Mouse (Mus musculus): ENCODE measurements around the gene Ppil6.
A peak's percentile ranks its signal among the peaks of the same experiment; 100 is the strongest.

Gene Ppil6

DNA sequence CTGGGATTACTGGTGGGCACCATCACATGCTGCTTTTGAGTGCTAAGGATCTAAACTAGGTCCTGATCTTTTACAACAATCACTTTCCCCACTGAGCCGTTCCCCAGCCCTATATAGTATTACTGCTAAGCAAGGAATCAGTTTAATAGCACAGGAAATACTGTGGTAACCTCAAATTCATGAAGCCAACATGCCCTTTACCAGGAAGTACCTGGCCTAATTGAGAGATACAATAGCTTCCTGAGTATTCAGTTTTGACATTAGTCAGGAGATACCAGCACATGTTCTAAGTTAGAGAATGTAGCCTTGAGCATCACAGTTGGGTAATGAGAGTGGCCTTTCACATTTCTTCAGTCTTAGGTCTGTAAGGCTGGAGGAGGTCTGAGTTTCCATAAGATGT is 46.5 kb downstream of the Ppil6 start:
- no peak for DNase-seq

DNA sequence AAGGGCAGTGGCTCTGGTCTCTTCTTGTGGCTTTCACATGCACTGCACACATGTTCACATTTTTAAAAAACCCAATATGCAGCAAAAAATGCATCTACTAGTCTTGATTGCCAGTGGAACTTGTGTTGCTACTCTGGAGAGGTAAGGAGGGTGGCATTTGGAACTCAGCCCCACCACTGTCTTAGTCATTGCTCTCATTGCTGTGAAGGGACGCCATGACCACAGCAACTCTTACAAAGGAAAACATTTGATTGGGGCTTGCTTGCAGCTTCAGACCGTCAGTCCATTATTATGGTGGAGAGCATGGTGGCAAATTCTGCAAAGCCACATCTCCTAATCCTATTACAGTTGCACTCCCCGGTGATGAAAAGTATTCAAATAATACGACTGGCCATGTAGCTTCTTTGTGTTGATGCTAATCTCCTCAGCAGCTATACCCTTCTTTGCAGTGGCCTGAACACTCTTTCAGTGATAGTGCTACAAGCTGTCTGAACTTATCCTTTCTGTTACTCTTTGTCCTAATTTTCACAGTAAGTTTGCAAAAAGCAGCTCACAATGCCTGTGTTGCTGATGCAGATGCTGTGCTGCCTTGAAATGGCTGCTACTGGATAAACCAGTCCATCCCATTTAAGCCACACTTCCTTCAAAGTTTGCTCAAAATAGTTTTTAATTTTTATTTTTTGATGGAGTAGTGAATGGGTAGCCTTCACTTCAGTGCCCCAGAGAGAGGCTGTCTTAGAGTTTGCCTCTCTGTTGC is 47.2 kb downstream of the Ppil6 start:
- no peak for DNase-seq

DNA sequence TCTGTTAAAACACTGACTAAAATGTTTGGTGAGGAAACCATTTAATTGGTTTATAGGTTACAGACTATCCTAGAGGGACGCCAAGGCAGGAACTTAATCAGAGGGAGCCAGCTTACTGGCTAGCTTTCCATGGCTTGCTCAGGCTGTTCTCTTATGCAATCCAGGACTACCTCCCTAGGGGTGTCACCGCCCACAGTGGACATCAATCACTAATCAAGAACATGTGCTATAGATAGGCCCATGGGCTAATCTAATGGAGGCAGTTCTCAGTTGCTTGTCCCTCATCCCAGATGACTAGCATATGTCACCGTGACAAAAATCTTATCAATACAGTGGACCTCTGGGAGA is 47.7 kb downstream of the Ppil6 start:
- no peak for DNase-seq

DNA sequence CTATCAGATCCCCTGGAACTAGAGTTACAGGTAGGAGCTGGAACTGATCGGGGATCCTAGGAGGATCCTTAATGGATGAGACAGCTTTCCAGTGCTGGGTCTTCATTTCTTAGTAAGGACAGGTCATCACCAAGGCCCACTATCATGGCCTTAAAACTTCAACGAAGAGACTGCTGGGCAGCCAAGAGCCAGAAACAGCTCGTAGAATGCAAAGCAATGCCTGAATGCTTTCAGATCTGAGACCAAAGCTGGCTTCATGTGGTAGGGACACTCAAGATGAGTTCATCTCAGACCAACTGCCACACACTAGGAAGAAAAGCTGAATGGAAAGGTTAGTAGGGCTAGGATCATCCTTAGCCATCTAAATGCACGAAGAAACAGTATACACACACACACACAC is 48.7 kb downstream of the Ppil6 start:
- no peak for DNase-seq

DNA sequence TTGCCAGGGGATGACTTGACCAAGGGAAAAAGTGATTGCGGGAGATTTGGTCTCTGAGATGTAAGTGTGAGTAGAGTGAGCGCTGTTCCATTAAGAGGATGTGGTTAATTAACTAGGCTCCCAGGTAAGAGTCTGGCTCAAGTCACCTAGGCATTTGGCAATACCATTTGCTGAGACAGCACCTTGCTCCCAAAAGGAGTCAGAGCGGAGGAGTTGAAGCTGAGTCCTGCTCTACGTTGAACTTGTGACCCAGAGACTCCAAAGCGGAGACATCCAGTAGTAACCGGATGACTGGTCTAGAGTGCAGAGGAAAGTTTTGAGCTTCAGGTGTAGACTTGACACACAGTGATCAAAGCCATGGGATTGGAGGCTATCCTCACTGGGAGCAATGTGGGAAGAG is 51.8 kb downstream of the Ppil6 start:
- no peak for DNase-seq

DNA sequence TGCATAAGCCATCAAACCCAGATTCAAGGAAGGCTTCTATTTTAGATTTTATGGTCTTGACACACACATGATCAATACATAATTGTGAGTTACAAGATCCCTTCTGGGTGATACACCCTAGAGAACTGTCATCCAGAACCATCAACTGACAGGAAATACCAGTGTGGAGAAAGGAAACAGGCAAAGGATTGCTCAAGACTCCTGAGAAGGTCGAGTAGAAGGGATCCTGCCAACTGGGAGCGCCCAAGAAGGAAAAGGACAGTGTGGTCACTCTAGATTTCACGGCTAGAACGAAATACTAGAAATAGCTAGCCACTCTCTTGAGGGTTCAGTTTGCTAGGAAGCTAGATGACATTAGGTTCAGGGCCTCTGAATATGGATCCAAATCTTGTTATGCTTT is 53.2 kb downstream of the Ppil6 start:
- DNase-seq = no peak

DNA sequence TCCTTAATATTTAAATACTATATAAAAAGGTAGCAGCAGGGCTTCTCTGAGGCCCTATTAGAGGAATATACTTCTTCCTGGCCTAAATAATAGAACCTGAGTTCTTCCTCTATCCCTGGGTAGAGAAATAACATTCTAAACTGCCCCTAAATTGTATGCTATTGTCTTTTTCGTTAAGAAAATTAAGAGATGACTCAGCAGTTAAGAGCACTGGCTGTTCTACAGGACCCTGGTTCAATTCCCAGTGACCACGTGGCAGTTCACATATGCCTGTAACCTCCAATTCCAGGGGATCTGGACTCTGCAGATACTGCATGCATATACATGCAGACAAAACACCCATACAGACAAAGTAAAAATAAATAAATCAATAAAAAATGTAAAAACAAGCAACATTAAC is 53.6 kb downstream of the Ppil6 start:
- no peak for DNase-seq

DNA sequence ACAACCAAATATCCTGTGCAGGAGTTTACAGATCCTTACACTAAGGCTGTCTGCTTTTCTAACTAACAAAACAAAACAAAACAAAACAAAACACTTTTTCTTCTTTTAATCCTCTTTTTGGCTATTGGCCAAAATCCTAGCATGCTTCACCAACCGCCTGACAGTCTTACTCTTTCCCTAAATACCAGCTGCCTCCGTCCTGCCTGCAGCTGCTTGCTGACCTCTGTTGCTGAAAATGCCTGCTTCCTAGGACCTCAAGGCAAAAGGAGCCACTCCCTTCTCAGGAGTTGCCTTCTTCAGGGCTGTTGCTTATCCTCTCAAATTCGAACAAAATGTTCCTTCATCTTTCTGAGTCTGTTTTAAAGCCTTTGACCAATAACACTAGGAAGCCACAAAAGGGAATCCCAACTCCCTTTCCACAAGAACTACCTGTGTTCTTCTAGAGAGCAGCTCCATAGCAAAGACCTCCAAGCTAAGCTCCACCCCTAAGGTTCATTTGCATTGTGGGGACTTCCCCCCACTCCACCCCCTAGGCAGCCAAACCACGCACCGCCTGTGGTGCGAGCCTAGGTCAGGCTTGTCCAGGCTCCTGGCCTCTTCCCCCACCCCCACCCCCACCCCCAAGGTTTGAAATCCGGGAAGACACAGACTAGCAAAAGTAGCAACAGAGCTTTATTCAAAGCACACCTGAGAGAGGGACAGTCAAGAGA is 54.4 kb downstream of the Ppil6 start:
- DNase-seq = peak in 1 of 2 experiments; percentile 31

DNA sequence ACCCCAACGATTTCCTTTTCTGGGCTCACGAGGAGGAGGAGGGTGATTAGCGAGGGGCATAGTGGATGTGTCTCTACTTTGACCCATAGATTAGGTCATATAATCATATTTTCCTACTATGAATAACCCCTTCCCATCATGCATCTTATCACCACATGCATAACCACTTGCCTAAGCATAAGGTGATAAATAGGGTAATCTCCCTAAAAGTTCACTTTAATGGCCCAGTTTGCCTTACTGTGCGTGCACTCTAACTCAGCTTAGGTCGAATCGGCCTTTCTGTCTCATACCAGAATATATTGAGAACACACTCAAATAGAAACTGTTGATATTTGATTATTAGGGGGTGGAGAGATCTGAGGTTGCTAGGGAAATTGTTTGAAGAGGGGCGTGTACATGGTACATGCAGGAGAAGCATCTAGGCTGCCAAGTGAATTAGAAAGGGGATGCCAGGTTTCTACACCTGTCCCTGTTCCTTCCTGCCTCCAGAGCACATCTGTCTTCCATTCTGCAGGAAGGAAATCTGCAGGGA is 55.1 kb downstream of the Ppil6 start:
- no peak for DNase-seq

DNA sequence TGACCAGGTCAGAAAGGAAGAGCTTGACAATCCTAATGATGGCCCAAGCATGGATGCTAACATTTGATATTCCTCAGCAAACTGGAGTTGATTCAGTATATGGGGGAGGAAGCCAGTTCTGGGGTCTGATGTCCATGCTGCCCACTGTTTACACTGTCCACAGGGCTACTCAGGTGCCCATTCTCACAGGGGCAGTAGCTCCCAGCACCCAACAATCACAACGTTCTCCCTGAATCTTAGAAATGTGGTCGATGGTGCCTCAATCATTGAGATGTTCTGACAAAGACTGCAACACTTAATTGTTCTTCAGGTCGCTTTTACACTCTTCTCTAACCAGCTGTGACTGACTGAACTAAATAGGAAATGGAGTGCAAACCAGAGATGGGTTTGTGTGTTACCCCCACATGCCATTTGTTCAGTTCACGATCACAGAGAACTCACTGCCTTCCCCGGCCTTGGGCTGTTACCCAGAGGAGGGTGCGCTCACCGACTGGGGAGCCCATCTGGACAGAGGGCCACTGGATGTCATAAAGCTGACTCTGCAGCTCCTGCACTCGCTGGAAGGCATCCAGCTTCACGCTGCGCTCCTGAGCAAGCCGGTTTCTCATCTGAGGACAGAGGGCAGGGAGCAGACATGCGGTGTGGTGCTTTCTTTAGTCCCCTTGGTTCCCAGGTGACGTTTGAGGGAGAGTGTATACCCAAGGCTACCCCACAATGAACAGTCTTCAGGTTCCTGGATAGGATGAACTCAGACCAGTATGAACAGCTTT is 56.3 kb downstream of the Ppil6 start:
- no peak for DNase-seq

DNA sequence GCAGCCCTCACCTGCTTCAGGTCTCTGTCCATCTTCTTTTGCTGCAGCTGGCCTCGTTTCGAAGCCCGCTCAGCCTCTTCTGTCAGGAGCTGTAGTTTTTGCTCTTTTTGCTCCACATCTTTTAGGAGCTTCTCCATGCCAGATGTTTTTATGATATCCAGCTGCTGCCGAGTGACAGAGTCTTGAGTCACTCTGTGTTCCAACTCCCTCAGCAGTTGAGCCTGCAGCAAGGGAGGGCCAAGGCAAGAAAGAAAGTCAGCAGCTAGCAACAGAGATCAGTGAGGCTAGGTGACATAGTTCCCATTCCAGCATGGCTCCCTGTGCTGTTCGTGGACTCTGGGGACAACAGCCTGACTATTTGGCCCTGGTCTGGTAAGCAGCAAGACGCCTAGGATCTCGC is 60.5 kb downstream of the Ppil6 start:
- DNase-seq = no peak

DNA sequence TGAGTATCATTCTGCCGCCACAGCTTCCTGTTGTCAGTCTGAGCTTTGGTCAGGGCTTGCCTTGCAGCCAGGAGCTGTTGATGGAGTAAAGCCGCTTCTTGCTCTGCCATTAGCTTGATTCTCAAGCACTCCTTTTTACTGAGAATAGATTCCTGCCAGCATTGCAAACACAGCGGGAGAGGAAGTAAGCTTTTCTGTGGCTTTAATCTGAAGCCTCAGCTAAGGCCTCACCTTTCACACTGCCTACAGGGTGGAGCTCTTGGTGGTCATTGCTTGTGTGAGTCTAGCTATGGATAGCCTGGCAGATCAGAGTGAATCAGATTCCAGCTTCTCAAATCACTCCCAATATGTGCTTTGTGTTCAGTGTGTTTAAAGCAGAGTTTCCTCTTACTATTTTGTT is 62.1 kb downstream of the Ppil6 start:
- no peak for DNase-seq

DNA sequence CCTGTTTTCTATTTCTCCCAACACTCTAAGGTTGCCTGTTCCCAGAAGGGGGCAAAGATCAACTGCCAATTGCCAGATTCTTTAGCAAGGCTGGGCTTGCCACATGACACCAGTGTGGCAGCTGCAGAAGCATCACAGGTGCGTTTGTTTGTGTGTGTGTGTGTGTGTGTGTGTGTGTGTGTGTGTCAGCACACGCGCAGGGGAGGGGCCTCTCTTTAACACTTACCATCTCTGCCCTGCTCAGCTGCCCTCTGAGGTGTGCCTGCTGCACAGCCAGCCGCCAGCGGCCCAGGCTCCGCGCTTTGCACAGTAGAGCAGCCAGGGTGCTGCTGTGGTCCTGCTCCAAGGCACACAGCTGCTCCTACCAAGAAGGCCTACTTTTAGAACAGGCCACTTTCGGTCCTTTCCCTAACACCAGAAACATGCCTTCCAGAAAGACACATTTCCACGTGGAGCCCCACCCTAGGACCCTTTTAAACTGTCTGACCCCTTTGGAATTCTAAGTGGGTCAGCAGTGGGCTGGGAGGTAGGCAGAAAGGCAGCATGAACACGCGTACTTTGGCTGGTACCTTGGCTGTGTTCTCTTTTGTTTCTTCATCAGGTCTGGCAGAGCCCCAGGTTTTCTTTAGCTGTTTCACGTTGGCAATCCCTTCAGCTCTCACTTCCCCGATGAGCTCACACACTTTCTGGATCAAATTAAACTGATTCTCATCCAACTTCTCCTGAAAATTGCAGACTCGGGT is 62.8 kb downstream of the Ppil6 start:
- peak; percentile 34 to 37 for DNase-seq

DNA sequence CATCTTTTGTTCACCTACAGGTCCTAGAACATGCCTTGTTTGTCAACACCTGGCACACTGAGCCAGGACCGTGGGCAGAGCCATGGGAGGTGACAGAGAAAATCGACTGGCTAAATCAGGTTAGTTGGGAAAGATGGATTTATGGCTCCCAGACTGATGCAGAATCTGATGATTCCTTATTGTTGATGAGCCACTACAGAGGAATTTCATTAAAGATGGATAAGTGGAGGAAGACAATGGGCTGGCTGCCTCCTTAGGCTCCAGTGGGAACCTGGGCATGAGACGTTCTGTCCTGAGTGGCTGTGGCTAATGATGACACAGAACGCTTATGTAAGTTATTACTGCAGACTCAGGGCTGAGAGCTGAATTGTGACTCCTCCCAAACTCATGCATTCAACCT is 63.5 kb downstream of the Ppil6 start:
- no peak for DNase-seq

DNA sequence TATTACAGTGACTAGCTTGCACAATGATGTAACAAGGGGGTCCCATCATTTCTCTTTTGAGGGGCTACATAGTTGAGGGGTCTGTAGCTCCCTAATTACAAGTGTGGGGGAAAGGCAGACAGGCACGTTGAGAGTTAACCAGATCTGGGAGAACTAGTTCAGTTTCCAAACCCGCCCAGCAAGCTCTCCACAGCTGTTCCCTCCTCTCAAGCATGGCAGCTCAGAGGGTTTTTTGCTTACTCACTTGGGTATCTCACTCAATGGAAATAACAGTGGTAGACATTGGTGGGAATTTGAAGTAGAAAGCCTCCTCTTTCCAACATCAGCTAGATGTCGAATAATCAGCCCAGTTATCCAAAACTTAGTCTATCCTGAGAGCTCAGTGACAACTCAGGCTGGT is 64.8 kb downstream of the Ppil6 start:
- DNase-seq = no peak

DNA sequence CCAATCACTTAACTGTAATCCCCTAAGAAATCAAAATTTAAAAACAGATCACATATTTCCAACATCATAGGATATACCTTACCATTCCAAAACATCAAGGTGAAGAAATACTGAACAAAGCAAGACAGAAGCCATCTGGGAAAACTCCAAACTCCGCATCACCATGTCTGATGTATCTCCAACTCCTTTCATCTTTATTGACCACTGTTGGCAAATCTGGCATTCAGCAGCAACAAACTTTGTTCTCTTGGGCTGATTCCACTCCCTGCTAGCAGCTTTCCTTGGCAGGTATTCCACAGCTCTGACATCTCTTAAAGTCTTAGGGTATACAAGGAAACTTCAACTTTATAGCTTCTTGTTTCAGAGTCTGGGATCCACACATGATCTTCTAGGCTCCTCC is 68.2 kb downstream of the Ppil6 start:
- no peak for DNase-seq

DNA sequence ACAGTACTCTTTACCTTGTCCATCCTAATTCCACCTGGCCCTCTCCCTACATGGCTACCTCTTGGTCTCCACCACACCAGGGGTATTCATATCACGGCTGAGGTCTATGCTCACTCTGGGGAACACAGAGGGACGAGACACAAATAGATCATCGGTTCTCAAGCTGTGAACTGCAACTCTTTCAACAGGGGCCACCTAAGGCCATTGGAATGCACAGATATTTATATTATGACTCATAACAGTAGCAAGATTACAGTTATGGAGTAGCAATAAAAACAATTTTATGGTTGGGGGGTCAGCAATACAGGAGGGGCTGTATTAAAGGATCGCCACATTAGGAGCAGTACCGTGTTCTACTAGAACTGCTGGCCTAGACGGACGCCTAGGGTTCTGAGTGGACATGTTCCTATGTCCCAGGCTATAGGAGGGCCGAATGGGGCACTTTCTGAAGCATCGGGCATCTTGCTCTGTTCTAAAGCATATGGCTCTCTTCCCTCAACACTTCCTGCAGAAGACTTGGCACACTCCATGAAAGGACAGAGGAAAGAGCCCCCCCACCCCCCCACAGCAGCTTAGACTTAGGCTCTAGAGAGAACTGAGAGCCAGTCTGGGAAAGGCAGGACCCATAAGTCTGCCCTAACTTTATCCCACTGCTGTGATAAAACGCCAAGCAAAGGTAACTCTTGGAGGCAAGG is 71.6 kb downstream of the Ppil6 start:
- DNase-seq = no peak

Measured in lung, postnatal 4 days (tissue).